Mouse (Mus musculus) adrenal gland, adult 8-10 months (tissue): ENCODE measurements around the gene Gm42906. TPM values are rescaled to one million over a fixed set of nuclear protein-coding genes. Genes with fewer than 3 reads are reported as not detected.

Experiments
- DNase-seq: peaks from one replicate; pipeline ENCODE4 v3.0.0; 2022
- total RNA-seq, 4 experiments: library from RNA; stranded (reverse); gene quantifications; 2 replicates each; pipeline ENCODE4 v1.2.4; 2022

Gene Gm42906
- total RNA-seq, 4 experiments from 2014 or later: 1.6 to 4.3 (median 4.3) TPM; not detected in 1

DNA sequence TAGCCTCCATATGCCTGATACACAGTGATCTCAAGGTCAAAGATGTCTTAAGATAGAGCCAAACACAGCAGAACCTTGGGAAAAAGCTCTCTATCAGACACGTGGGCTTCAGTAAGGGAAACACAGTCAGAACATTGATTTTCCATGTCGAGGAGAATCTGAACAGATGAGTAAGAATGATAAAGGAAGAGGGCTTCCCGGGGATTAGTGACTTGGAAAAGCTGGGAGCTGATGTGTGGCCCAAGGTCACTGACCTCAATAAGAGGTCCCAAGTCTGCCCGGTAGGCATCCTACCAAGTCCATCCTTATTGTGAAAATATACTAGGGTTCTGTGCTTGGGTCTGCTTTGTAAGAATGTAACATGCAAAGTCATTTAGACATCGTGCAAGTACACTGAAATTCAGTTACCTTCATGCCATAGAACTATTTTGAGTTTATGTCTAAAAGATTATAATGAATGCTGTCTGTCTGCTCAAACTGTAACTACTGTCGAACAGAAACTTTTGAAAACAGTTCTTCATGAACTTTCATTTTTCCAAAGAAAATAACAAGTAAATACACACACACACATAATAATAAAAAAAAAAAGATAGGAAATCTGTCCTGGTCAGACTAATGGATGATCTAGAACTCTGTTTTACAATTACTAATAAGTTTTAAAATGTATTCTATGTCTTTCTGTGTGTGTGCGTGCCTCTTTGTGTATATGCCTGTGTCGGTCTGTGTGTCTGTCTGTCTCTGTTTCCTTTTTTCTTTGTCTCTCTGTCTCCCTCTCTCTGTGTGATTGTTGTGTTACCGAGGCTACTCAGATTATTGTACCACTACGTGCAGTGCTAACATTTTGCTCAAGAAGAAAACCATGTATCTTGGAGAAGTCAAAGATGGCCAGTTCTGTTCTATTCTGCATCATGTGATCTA lies 322.6 kb downstream of the Gm42906 start:
- DNase-seq: no peak

GRCm38 (mm10) chr5:151104354-151105053 lies 323.5 kb downstream of the Gm42906 start:
- no peak for DNase-seq

GRCm38 (mm10) chr5:151103284-151103683 lies 324.7 kb downstream of the Gm42906 start:
- no peak for DNase-seq

- no peak for DNase-seq
Observed at GRCm38 (mm10) chr5:151102262-151102661, 325.7 kb downstream of the Gm42906 start.

GRCm38 (mm10) chr5:151096012-151096411 lies 332.0 kb downstream of the Gm42906 start:
- DNase-seq: no peak

GRCm38 (mm10) chr5:151092886-151093665 lies 334.9 kb downstream of the Gm42906 start:
- no peak for DNase-seq

GRCm38 (mm10) chr5:151090996-151091395 lies 337.0 kb downstream of the Gm42906 start:
- no peak for DNase-seq

- DNase-seq: no peak
Observed at GRCm38 (mm10) chr5:151089201-151089600, 338.8 kb downstream of the Gm42906 start.

DNA sequence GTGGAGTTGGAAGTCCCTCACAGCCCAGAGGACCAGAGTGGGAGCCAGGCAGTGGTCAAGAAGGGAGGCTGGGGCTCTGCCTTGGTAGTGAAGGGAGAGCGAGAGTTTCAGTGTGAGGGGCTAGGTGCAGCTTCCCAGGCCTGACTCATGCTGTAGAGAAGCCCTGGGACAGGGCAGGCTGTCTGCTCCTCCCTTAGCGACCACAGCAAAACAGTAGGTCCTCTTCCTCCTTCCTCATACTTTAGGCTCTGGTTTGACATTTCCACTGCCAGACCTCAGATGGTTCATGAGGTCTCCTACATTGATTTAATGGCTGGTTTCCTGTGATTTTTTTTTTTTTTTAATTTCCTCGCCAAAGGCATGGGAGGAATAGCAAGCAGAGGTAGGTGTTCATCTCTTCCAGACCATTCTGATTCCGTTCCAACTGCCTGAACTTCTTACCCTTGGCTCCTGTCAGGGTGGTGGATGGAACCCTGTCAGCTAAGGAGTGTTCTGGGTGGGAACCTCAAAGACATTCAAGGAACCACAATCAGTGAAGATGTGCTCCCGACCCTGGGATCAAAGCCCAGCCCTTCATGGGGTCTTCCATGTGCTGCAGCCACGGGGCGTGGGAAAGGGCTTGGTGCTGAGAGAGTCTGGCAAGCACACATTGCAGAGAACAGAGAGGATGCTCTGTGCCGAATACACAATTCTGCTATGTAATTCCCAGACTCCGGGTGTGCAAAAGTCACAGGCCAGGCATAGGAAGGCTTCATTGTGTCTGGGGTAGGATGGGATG lies 341.3 kb downstream of the Gm42906 start:
- DNase-seq: no peak

GRCm38 (mm10) chr5:151085749-151086148 lies 342.2 kb downstream of the Gm42906 start:
- DNase-seq: no peak

- DNase-seq: no peak
Observed at GRCm38 (mm10) chr5:151080276-151080675, 347.7 kb downstream of the Gm42906 start.

DNA sequence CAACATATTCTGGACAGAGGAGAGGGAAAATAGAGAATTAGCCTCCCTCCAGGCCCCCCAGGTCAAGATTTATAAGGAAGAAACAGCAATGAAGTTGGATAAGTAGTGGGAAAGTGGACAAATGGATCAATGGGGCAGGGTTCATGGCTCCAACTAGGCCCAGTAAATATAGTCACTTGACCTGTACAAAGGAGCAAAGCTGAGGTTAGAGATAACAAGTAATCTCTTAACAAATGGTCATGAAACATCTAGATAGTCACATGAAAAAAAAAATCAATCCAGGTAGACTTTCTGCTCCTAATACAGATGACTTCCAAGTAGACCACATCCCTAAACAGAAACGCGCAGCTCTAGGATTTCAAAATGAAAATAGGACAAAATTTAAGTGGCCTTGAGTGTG lies 350.0 kb downstream of the Gm42906 start:
- DNase-seq: no peak

DNA sequence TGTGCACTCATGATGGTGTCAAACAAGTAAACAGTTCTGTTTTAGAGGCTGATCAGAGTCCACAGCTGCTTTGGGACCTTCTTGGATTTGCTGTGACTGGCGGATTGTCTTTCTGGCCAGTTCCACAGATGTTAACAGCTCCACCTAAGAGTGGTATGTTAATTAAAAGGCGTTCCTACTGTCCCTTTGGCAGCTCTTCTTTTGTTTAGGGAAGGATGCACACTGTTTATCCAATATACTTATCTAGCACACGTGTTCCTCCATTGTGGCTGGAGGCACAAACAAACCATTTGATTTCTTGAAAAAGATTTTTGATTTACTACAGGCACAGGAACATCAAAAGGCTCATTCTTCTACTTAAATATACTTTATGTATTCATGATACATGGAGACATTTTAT lies 351.0 kb downstream of the Gm42906 start:
- DNase-seq: no peak

GRCm38 (mm10) chr5:151074282-151074681 lies 353.7 kb downstream of the Gm42906 start:
- no peak for DNase-seq

DNA sequence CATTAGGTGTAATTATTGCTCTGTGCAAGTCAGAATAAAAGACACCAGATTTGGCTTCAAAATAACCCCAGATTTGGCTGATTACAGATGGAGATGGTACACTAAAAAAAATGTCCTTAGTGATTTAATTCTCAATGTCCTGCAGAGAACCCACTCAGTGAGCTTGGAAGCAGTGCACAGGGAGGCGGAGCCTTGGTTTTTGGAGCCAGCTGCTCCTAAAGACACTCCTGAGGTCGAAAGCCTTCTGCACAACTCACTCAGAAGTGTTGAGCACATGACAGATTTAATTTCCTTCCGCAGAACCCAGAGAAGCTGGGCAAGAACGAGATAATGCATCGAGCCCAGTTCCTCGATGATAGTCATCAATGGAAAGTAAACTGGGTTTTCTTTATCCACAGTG lies 356.5 kb downstream of the Gm42906 start:
- no peak for DNase-seq

DNA sequence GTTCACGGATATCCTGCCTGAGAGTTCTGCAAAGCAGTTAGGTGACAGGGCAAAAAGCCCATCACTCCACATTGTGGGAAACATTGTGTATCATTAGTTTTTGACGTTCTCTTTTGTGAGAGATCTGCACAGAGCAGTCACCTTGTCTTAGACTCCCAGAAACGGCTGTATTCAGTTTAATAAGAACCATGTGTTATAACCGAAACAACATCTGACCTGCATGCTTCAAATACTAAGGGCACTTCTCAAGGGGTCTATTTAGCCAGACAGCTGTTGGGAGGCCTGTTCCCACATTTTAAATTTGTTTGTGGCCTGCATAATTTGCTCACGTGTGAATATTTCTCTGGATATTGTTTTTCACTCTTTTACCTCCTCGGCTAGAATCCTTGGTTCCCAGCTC lies 357.1 kb downstream of the Gm42906 start:
- DNase-seq: no peak

GRCm38 (mm10) chr5:151069569-151069968 lies 358.4 kb downstream of the Gm42906 start:
- DNase-seq: no peak

GRCm38 (mm10) chr5:151066016-151066415 lies 361.9 kb downstream of the Gm42906 start:
- DNase-seq: no peak

GRCm38 (mm10) chr5:151065228-151065627 lies 362.7 kb downstream of the Gm42906 start:
- DNase-seq: no peak

DNA sequence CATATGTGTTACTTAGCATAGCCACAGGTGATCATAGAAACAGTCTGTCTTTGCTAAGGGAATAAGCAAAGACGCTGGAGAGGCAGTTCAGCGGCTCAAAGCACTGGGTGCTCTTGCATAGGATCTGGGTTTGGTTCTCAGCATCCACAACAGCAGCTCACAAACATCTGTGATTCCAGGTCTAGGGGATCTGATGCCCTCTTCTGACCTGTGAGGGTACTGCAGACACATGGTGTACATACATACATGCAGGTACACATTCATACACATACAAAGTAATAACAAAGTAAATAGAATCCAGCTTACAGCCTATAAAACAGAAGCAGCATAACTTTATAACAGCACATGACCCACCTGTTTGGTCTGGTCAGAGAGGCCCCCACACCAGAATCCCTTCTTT lies 366.0 kb downstream of the Gm42906 start:
- no peak for DNase-seq

- DNase-seq: no peak
Observed at GRCm38 (mm10) chr5:151060476-151060875, 367.5 kb downstream of the Gm42906 start.

DNA sequence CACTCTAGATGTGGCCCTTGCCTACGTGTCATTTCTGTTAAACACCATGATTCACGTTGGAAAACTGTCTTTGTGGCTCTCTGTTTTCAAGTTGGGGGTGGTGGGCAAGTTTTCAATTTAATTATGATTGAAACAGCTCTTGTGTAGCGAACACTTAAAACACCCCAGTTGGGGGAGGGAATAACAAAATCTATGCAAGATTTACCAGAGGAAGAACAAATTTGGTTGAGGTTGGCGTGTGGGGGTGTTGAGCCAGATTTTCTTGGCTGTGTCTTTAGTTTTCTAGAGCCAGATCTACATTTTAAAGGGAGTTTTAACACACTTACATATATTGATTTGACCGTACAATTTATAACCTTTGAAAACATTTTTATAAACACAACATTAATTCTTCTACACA lies 368.2 kb downstream of the Gm42906 start:
- no peak for DNase-seq
